Mouse (Mus musculus) cortical plate, adult 2 months (tissue): Measurements from ENCODE around the gene G430095P16Rik.

Experiments used
- CTCF ChIP-seq: fragments of 200-500 bp; IDR thresholded peaks from 2 replicates; pipeline ENCODE4 v1.5.1; 2011; ENCODE audit warnings: mild to moderate bottlenecking, control low read depth, low read length; ENCODE audit not compliant: insufficient read depth; ENCODE audit errors: extremely low read depth
- POLR2A ChIP-seq: fragments of 200-500 bp; IDR thresholded peaks from 2 replicates; pipeline ENCODE4 v1.6.1; 2011; ENCODE audit warnings: mild to moderate bottlenecking, low read length, control low read depth; ENCODE audit not compliant: insufficient read depth; ENCODE audit errors: extremely low read depth

GRCm38 (mm10) chr8:84703466-84704249 is 19.1 kb upstream of the G430095P16Rik start:
- TF ChIP-seq CTCF (no peak), POLR2A (no peak)
